9 mouse cellular contexts compared by ENCODE assay signal in genomic region chr3:52104208-52104607, GRCm38 (mm10). TPM values are rescaled to one million over a fixed set of nuclear protein-coding genes. Genes with fewer than 3 reads are reported as not detected.
A peak's percentile ranks its signal among the peaks of the same experiment; 100 is the strongest.
DNase-seq lines count a peak whose midpoint lies in the region; ATAC-seq lines count a peak whose summit lies in the region.
"Had no signal": no experiment of that assay in that cellular context is flagged by ENCODE, and none has a peak within 500 bp of the region (broad histone marks: within the 10 kb centered on the region; RNA-seq: fewer than 3 reads in every experiment).

No protein-coding gene starts in this region.

- H3K4me2 ChIP-seq in kidney, embryonic 15.5 days: peak overlapping the region; percentile 89
- peak overlapping the region; percentile 83 for H3K4me2 ChIP-seq in hindbrain, embryonic 13.5 days
- H3K4me2 ChIP-seq in midbrain, embryonic 14.5 days (ENCODE audit: low read length): peak overlapping the region; percentile 82

- under 1% methylated on average over 16 of the region's 16 CpGs for WGBS in kidney, embryonic 15.5 days
- WGBS in hindbrain, embryonic 13.5 days: under 1% methylated on average over 16 of the region's 16 CpGs
- WGBS in midbrain, embryonic 14.5 days: under 1% methylated on average over 16 of the region's 16 CpGs

- H3K9ac ChIP-seq in kidney, embryonic 15.5 days: peak overlapping the region; percentile 76
- peak overlapping the region; percentile 98 for H3K9ac ChIP-seq in hindbrain, embryonic 13.5 days
- peak overlapping the region; percentile 92 for H3K9ac ChIP-seq in midbrain, embryonic 14.5 days (replicated peaks; ENCODE audit: low read length)

- DNase-seq in kidney, adult 9 months: no peak
- no peak for DNase-seq in midbrain, embryonic 14.5 days
- DNase-seq in gastrocnemius, postnatal 36 days: no peak
- no peak for DNase-seq in layer of hippocampus, postnatal 10 days (ENCODE audit: low spot score in 2 of 2)

- H3K27me3 ChIP-seq in kidney, embryonic 15.5 days: no peaks in the 10 kb centered on the region
- H3K27me3 ChIP-seq in hindbrain, embryonic 13.5 days: no peaks in the 10 kb centered on the region
- no peaks in the 10 kb centered on the region for H3K27me3 ChIP-seq in midbrain, embryonic 14.5 days (ENCODE audit: control insufficient read depth, insufficient read depth, low read length)
- H3K27me3 ChIP-seq: Patski had no signal

- peaks cover 21% of the 10 kb centered on the region for H3K4me1 ChIP-seq in kidney, embryonic 15.5 days
- H3K4me1 ChIP-seq in brown adipose tissue, adult 24 weeks (ENCODE audit: control insufficient read depth, insufficient read depth, insufficient read length, low read length): no peaks in the 10 kb centered on the region
- peaks cover 16% of the 10 kb centered on the region for H3K4me1 ChIP-seq in hindbrain, embryonic 13.5 days (replicated peaks)
- 0 out of 2 replicates have a peak, but pooled peaks cover 3% of the 10 kb centered on the region for H3K4me1 ChIP-seq in midbrain, embryonic 14.5 days (ENCODE audit: control insufficient read depth, insufficient read depth, low read length)

- no peaks in the 10 kb centered on the region for H3K36me3 ChIP-seq in kidney, embryonic 15.5 days
- H3K36me3 ChIP-seq in hindbrain, embryonic 13.5 days: no peaks in the 10 kb centered on the region
- H3K36me3 ChIP-seq in midbrain, embryonic 14.5 days (ENCODE audit: control insufficient read depth, insufficient read depth, low read length): no peaks in the 10 kb centered on the region

- H3K4me3 ChIP-seq in kidney, embryonic 15.5 days (replicated peaks): peak overlapping the region; percentile 73
- H3K4me3 ChIP-seq in brown adipose tissue, adult 24 weeks (ENCODE audit: insufficient read depth, low read depth, low read length): peak overlapping the region; percentile 88
- peak overlapping the region; percentile 82 for H3K4me3 ChIP-seq in hindbrain, embryonic 13.5 days
- peak overlapping the region; percentile 88 for H3K4me3 ChIP-seq in midbrain, embryonic 14.5 days (replicated peaks; ENCODE audit: low read depth, low read length)

- no peak for ATAC-seq in kidney, embryonic 15.5 days (replicated peaks; ENCODE audit: low FRiP score)
- no peak for ATAC-seq in hindbrain, embryonic 13.5 days (ENCODE audit: low FRiP score)
- no peak for ATAC-seq in midbrain, embryonic 14.5 days (ENCODE audit: low FRiP score, low TSS enrichment)
- no peak for ATAC-seq in erythroid progenitor cell, adult 5-6 weeks (replicated peaks; ENCODE audit: low FRiP score, poor library complexity, severe bottlenecking)

- H3K27ac ChIP-seq in kidney, embryonic 15.5 days: peak overlapping the region; percentile 99
- H3K27ac ChIP-seq in brown adipose tissue, adult 24 weeks (replicated peaks; ENCODE audit: low read depth, low read length): peak overlapping the region; percentile 64
- peak overlapping the region; percentile 99 for H3K27ac ChIP-seq in hindbrain, embryonic 13.5 days
- H3K27ac ChIP-seq in midbrain, embryonic 14.5 days (replicated peaks; ENCODE audit: low read depth, low read length): peak overlapping the region; percentile 100

- no peaks in the 10 kb centered on the region for H3K9me3 ChIP-seq in kidney, embryonic 15.5 days (replicated peaks)
- H3K9me3 ChIP-seq in hindbrain, embryonic 13.5 days: no peaks in the 10 kb centered on the region
- no peaks in the 10 kb centered on the region for H3K9me3 ChIP-seq in midbrain, embryonic 14.5 days (ENCODE audit: control insufficient read depth, low read length)

- intact Hi-C loops in gastrocnemius, postnatal 36 days (cut with DNase I): loop anchor here (5.0 kb wide), 2 partner anchors 57 to 93 kb away; no protein-coding TSS in a partner anchor

RNA-seq across cellular contexts. Expression of gene Maml3, which starts 0.7 kb away (rescaled TPM):
- 6.2 and 7.8 TPM in 2 replicates for polyA plus RNA-seq in kidney, embryonic 15.5 days (2015; fragmentation: Nextera tagmentation; extraction: Ambion mirVana)
- 0.58 and 1.0 TPM in 2 replicates for polyA plus RNA-seq in brown adipose tissue, adult 24 weeks (2012; ENCODE audit: insufficient read depth, insufficient read length, missing spikeins)
- polyA plus RNA-seq in hindbrain, embryonic 13.5 days (2015; fragmentation: Nextera tagmentation; extraction: Ambion mirVana): 8.2 TPM in 2 replicates
- polyA plus RNA-seq in midbrain, embryonic 14.5 days (2014; fragmentation: Nextera tagmentation; extraction: Ambion mirVana): 8.4 and 10.3 TPM in 2 replicates
- 1 to 10 TPM; 1.9 to 2.6 TPM for total RNA-seq in gastrocnemius, postnatal 36 days (2021)
- 1 to 10 TPM; 6.5 to 7.2 TPM for total RNA-seq in layer of hippocampus, postnatal 10 days (2021)
- 0.84 and 2.2 TPM in 2 replicates for total RNA-seq in erythroid progenitor cell, adult 5-6 weeks (2015; ENCODE audit: low replicate concordance)
- total RNA-seq in erythroid progenitor cell, adult 5-6 weeks (2017; ENCODE audit: low replicate concordance): 0.15 and 1.0 TPM in 2 replicates
